Mouse (Mus musculus): ENCODE results near the gene 1700093K21Rik. TPM values are rescaled to one million over a fixed set of nuclear protein-coding genes. Genes with fewer than 3 reads are reported as not detected.
A peak's percentile ranks its signal among the peaks of the same experiment; 100 is the strongest.
"Not testable (repeated sequence)": the region's sequence is repeated elsewhere in the genome, so short reads cannot be mapped to it uniquely, and the experiment has no call there.

The 1700093K21Rik gene
- not detected in 2 replicates for polyA plus RNA-seq (2014; fragmentation: Nextera tagmentation; extraction: Ambion mirVana)

DNA sequence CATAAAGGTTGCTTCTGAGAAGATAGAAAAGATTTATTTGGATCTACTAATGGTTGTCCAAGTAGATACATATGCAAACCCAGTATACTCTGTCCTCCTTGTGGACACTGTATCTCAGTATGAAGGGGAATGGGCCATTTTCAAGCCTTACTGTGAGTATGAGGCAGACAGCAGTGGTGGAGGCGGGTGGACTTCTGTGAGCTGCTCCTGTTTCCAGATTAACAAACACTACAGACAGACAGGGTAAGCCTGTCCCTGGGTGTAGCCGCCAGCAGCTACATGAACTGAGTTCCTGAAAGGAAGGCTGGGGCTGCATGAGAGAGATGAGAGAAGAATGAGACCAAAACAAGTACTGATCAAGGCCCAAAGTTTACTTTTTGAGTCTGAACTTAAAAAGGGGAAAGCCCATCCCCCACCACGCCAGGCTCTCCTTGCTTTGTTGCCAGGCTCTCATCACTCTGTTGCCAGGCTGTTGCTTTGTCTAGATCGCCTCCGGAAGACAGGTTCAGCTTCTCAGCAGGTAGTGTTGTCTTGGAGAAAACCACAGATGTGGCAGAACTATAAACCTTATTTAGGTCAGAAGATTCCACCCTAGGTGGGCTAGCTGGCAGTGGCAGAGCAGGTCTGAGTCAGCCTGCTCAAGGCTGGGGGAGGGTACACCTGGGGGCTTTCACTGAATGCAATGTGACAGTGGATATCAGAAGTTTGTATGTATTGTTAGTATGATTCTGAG, at the start of gene 1700093K21Rik:
Gene 1700093K21Rik, minus strand, starts transcription at position 683 of the 733 bp plus-strand sequence.
- H3K4me2 ChIP-seq (ENCODE audit: low read depth, low read length) = no peak within 1 kb of the TSS
- H3K4me3 ChIP-seq (ENCODE audit: low read depth, low read length) = no peak within 1 kb of the TSS
- DNase-seq (ENCODE audit: low spot score) = no peak
- no peaks in the 10 kb centered on the region for H3K4me1 ChIP-seq (ENCODE audit: control insufficient read depth, insufficient read depth, low read length)
- H3K9me3 ChIP-seq (ENCODE audit: control insufficient read depth, low read length) = no peaks in the 10 kb centered on the region
- 40% methylated on average over 5 of the region's 5 CpGs for WGBS
- no peak within 1 kb of the TSS for H3K9ac ChIP-seq (ENCODE audit: low read depth, low read length)
- ATAC-seq (ENCODE audit: low read depth) = no peak
- H3K27me3 ChIP-seq (replicated peaks; ENCODE audit: control insufficient read depth, insufficient read depth, low read length) = no peaks in the 10 kb centered on the region
- no peak within 1 kb of the TSS for H3K27ac ChIP-seq (replicated peaks; ENCODE audit: low read depth, low read length)
- H3K36me3 ChIP-seq (ENCODE audit: control insufficient read depth, insufficient read depth, low read length) = no peaks in the 10 kb centered on the region

DNA sequence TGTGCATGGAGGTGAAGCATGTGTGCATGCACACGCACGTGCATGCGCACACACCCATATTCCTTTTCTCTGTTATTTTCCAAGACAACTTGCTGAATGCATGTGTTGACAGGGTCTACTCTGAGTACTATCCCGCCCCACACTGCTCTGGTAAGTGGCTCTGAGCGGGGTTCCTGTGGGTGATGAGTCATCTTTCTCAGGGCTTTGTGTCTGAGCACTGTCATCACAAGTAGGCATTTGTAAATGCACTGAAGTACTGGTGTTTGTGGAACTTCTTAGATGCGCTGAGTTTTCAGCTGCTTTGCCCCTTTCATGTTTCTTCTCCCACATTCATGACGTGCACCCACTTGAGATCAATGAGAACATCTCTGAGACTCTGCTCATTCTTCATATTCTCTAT, 49.2 kb upstream of the 1700093K21Rik start:
- DNase-seq (ENCODE audit: low spot score) (no peak), ATAC-seq (ENCODE audit: low read depth) (no peak)
- H3K9ac ChIP-seq (ENCODE audit: low read depth, low read length) = no peak overlapping the region
- no peak overlapping the region for H3K4me3 ChIP-seq (ENCODE audit: low read depth, low read length)
- H3K4me1 ChIP-seq (ENCODE audit: control insufficient read depth, insufficient read depth, low read length) = no peaks in the 10 kb centered on the region
- peaks cover 15% of the 10 kb centered on the region; the same call in 1 of the 2 replicates for H3K36me3 ChIP-seq (ENCODE audit: control insufficient read depth, insufficient read depth, low read length)
- H3K27me3 ChIP-seq (replicated peaks; ENCODE audit: control insufficient read depth, insufficient read depth, low read length) = no peaks in the 10 kb centered on the region
- no peaks in the 10 kb centered on the region for H3K9me3 ChIP-seq (ENCODE audit: control insufficient read depth, low read length)
- no peak overlapping the region for H3K27ac ChIP-seq (replicated peaks; ENCODE audit: low read depth, low read length)
- WGBS = 91% methylated on average over 7 of the region's 7 CpGs
- H3K4me2 ChIP-seq (ENCODE audit: low read depth, low read length) = no peak overlapping the region

GRCm38 (mm10) chr11:23565761-23566160, 44.8 kb upstream of the 1700093K21Rik start:
- H3K4me3 ChIP-seq (ENCODE audit: low read depth, low read length) = no peak overlapping the region
- DNase-seq (ENCODE audit: low spot score) = peak; percentile 43
- no peak overlapping the region for H3K9ac ChIP-seq (ENCODE audit: low read depth, low read length)
- H3K27ac ChIP-seq (replicated peaks; ENCODE audit: low read depth, low read length) = no peak overlapping the region
- WGBS = 55% methylated on average over 6 of the region's 6 CpGs
- H3K9me3 ChIP-seq (ENCODE audit: control insufficient read depth, low read length) = no peaks in the 10 kb centered on the region
- H3K4me2 ChIP-seq (ENCODE audit: low read depth, low read length) = no peak overlapping the region
- H3K36me3 ChIP-seq (ENCODE audit: control insufficient read depth, insufficient read depth, low read length) = peaks cover 13% of the 10 kb centered on the region; the same call in 1 of the 2 replicates
- H3K27me3 ChIP-seq (replicated peaks; ENCODE audit: control insufficient read depth, insufficient read depth, low read length) = no peaks in the 10 kb centered on the region
- 0 out of 2 replicates have a peak, but pooled peaks have one; percentile 62 for ATAC-seq (ENCODE audit: low read depth)
- no peaks in the 10 kb centered on the region for H3K4me1 ChIP-seq (ENCODE audit: control insufficient read depth, insufficient read depth, low read length)

DNA sequence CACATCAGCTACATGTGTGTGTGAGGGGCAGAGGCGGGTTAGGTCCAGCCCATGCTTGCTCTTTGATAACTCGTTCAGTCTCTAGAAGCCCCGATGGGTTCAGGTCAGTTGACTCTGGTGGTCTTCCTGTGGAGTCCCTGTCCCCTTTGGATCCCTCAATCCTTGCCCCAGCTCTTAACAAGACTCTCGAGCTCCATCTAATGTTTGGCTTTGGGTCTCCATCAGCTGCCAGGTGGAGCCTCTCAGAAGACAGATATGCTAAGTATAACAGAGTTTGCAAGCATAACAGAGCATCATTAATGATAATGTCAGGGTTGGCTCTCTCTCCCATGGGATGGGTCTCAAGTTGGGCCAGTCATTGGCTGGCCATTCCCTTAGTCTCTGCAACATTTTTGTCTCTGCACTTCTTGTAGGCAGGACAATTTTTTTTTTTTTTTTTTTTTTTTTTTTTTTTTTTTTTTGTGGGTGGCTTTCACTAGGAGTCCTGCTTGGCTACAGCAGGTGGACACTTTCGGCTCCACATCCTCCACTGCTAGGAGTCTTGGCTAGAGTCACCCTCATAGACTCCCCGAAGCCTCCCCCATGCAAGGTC, 36.2 kb upstream of the 1700093K21Rik start:
- ATAC-seq (ENCODE audit: low read depth) = no peak
- DNase-seq (ENCODE audit: low spot score) = no peak
- 64% methylated on average over 6 of the region's 6 CpGs for WGBS
- no peaks in the 10 kb centered on the region for H3K27me3 ChIP-seq (replicated peaks; ENCODE audit: control insufficient read depth, insufficient read depth, low read length)
- H3K9ac ChIP-seq (ENCODE audit: low read depth, low read length) = no peak overlapping the region
- no peak overlapping the region for H3K4me2 ChIP-seq (ENCODE audit: low read depth, low read length)
- H3K36me3 ChIP-seq (ENCODE audit: control insufficient read depth, insufficient read depth, low read length) = no peaks in the 10 kb centered on the region
- no peak overlapping the region for H3K4me3 ChIP-seq (ENCODE audit: low read depth, low read length)
- no peaks in the 10 kb centered on the region for H3K9me3 ChIP-seq (ENCODE audit: control insufficient read depth, low read length)
- no peaks in the 10 kb centered on the region for H3K4me1 ChIP-seq (ENCODE audit: control insufficient read depth, insufficient read depth, low read length)
- no peak overlapping the region for H3K27ac ChIP-seq (replicated peaks; ENCODE audit: low read depth, low read length)

GRCm38 (mm10) chr11:23537446-23537845, 16.5 kb upstream of the 1700093K21Rik start:
- Histone ChIP-seq H3K27me3 (replicated peaks; ENCODE audit: control insufficient read depth, insufficient read depth, low read length) (no peaks in the 10 kb centered on the region), H3K9me3 (ENCODE audit: control insufficient read depth, low read length) (no peaks in the 10 kb centered on the region), H3K4me2 (ENCODE audit: low read depth, low read length) (no peak overlapping the region), H3K4me1 (ENCODE audit: control insufficient read depth, insufficient read depth, low read length) (no peaks in the 10 kb centered on the region), H3K4me3 (ENCODE audit: low read depth, low read length) (no peak overlapping the region), H3K27ac (replicated peaks; ENCODE audit: low read depth, low read length) (no peak overlapping the region), H3K36me3 (ENCODE audit: control insufficient read depth, insufficient read depth, low read length) (no peaks in the 10 kb centered on the region), H3K9ac (ENCODE audit: low read depth, low read length) (no peak overlapping the region)
- DNase-seq (ENCODE audit: low spot score) = no peak
- no peak for ATAC-seq (ENCODE audit: low read depth)
- 93% methylated on average over 2 of the region's 2 CpGs for WGBS

GRCm38 (mm10) chr11:23518981-23519380, 2.0 kb downstream of the 1700093K21Rik start:
- ATAC-seq (ENCODE audit: low read depth) = no peak
- WGBS = 75% methylated on average over 3 of the region's 3 CpGs

GRCm38 (mm10) chr11:23515315-23515714, 5.6 kb downstream of the 1700093K21Rik start:
- Histone ChIP-seq H3K36me3 (ENCODE audit: control insufficient read depth, insufficient read depth, low read length) (no peaks in the 10 kb centered on the region), H3K4me1 (ENCODE audit: control insufficient read depth, insufficient read depth, low read length) (no peaks in the 10 kb centered on the region), H3K27me3 (replicated peaks; ENCODE audit: control insufficient read depth, insufficient read depth, low read length) (no peaks in the 10 kb centered on the region), H3K4me3 (ENCODE audit: low read depth, low read length) (no peak overlapping the region), H3K4me2 (ENCODE audit: low read depth, low read length) (no peak overlapping the region), H3K9ac (ENCODE audit: low read depth, low read length) (no peak overlapping the region), H3K9me3 (ENCODE audit: control insufficient read depth, low read length) (no peaks in the 10 kb centered on the region), H3K27ac (replicated peaks; ENCODE audit: low read depth, low read length) (no peak overlapping the region)
- 67% methylated on average over 2 of the region's 2 CpGs for WGBS
- DNase-seq (ENCODE audit: low spot score) (no peak), ATAC-seq (ENCODE audit: low read depth) (no peak)

More at GRCm38 (mm10) chr11:23518981-23519380, 2.0 kb downstream of the 1700093K21Rik start:
- Histone ChIP-seq H3K27me3 (replicated peaks; ENCODE audit: control insufficient read depth, insufficient read depth, low read length) (no peaks in the 10 kb centered on the region), H3K4me2 (ENCODE audit: low read depth, low read length) (no peak overlapping the region), H3K27ac (replicated peaks; ENCODE audit: low read depth, low read length) (no peak overlapping the region), H3K36me3 (ENCODE audit: control insufficient read depth, insufficient read depth, low read length) (no peaks in the 10 kb centered on the region), H3K4me1 (ENCODE audit: control insufficient read depth, insufficient read depth, low read length) (no peaks in the 10 kb centered on the region), H3K9ac (ENCODE audit: low read depth, low read length) (no peak overlapping the region), H3K9me3 (ENCODE audit: control insufficient read depth, low read length) (no peaks in the 10 kb centered on the region), H3K4me3 (ENCODE audit: low read depth, low read length) (no peak overlapping the region)
- no peak for DNase-seq (ENCODE audit: low spot score)

DNA sequence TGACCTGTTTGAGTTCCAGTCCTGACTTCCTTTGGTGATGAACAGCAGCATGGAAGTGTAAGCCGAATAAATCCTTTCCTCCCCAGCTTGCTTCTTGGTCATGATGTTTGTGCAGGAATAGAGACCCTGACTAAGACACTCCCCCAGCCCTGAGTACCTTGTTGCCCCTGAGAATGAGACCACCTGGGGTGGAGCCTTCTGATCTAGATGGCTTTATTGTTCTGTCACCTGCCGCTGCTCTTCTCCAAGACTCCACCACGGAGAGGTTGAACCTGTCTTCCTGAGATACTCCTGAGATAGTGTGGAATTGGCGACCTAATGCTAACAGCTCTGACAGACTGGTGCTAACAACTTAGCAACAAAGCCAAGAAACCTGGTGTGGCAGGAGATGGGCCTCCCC, 6.2 kb downstream of the 1700093K21Rik start:
- H3K36me3 ChIP-seq (ENCODE audit: control insufficient read depth, insufficient read depth, low read length); H3K27me3 ChIP-seq (replicated peaks; ENCODE audit: control insufficient read depth, insufficient read depth, low read length); H3K27ac ChIP-seq (replicated peaks; ENCODE audit: low read depth, low read length); DNase-seq (ENCODE audit: low spot score); H3K9me3 ChIP-seq (ENCODE audit: control insufficient read depth, low read length); ATAC-seq (ENCODE audit: low read depth); H3K4me3 ChIP-seq (ENCODE audit: low read depth, low read length); H3K4me1 ChIP-seq (ENCODE audit: control insufficient read depth, insufficient read depth, low read length); H3K9ac ChIP-seq (ENCODE audit: low read depth, low read length); H3K4me2 ChIP-seq (ENCODE audit: low read depth, low read length): not testable (repeated sequence)
- WGBS = 63% methylated on average over 4 of the region's 4 CpGs
